Mouse (Mus musculus) cerebellum, adult 2 months (tissue): ENCODE results near the gene Ifit1bl2.

Source experiments
- CTCF ChIP-seq: fragments of 200-500 bp; IDR thresholded peaks from 2 replicates; pipeline ENCODE4 v1.5.1; 2011; ENCODE audit warnings: low read depth, mild to moderate bottlenecking, control low read depth, low read length, moderate library complexity, borderline replicate concordance; ENCODE audit not compliant: insufficient read depth
- POLR2A ChIP-seq: fragments of 200-500 bp; IDR thresholded peaks from 2 replicates; pipeline ENCODE4 v1.6.1; 2011; ENCODE audit warnings: low read length, control low read depth, borderline replicate concordance; ENCODE audit not compliant: insufficient read depth

GRCm38 (mm10) chr19:34640623-34641022 lies at the start of gene Ifit1bl2, which contains the start of gene Ifit1:
- TF ChIP-seq CTCF (no peak), POLR2A (no peak)
